Mouse (Mus musculus): ENCODE data around the gene Cdk6.
"Not testable (repeated sequence)": the region's sequence is repeated elsewhere in the genome, so short reads cannot be mapped to it uniquely, and the experiment has no call there.

DNA sequence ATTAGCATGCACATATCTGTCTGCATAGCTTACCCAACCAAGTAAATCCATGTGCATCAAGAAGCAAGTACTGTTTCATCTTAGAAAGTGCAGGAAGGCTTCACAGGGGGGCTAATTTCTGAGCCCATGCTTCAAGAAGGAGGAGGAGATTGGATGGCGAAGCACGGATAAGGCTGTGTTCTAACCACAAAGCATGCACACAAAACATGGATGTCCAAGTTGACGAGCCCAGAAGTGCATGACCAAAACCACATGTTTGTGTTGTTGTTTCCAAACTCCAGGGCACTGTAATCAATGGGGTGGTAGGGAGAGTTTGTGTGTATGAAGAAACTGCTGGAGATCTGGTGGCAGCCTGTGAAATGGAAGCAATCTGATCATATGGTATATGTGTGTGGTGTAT is 101.2 kb downstream of the Cdk6 start:
- not testable (repeated sequence) for TF ChIP-seq CTCF, POLR2A (IDR thresholded peaks at IDR 0.05; ENCODE audit: insufficient read depth, low read depth, low read length)

Measured in olfactory bulb, adult 2 months (tissue).